Mouse (Mus musculus): Measurements from ENCODE around the gene Kndc1.

DNA sequence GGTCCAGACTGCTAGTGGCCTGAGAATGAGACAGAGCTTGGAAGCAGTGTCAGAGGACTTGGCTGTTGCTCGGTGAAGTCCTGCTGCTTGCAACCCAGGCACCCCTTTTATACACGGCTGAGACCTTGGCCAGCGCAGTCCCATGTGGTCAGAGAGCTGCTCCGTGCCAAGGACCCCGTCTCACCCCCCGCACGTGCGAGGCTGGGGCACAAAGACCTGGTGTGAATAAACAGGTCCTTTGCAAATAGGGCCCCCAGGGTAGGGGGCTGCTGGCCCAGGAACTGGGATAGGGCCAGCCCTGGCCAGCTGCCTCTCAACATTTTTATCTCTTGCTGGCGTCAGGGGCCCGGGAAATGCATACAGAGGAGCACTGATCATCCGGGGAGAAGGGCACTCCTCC lies 63.5 kb downstream of the Kndc1 start:
- TF ChIP-seq POLR2A (IDR thresholded peaks at IDR 0.05; ENCODE audit: insufficient read depth, low read length) (no peak), CTCF (IDR thresholded peaks at IDR 0.05; ENCODE audit: low read depth, low read length) (no peak), EP300 (IDR thresholded peaks at IDR 0.05; ENCODE audit: insufficient read depth, low read depth, low read length) (no peak)

Data from ES-Bruce4 (cell line).